Mouse (Mus musculus) kidney, adult 11 months (tissue): ENCODE results near the gene Zcrb1.
"Not testable (repeated sequence)": the region's sequence is repeated elsewhere in the genome, so short reads cannot be mapped to it uniquely, and the experiment has no call there.

Source experiments
- DNase-seq: peaks from one replicate; pipeline ENCODE4 v3.0.0; 2022

The Zcrb1 gene

DNA sequence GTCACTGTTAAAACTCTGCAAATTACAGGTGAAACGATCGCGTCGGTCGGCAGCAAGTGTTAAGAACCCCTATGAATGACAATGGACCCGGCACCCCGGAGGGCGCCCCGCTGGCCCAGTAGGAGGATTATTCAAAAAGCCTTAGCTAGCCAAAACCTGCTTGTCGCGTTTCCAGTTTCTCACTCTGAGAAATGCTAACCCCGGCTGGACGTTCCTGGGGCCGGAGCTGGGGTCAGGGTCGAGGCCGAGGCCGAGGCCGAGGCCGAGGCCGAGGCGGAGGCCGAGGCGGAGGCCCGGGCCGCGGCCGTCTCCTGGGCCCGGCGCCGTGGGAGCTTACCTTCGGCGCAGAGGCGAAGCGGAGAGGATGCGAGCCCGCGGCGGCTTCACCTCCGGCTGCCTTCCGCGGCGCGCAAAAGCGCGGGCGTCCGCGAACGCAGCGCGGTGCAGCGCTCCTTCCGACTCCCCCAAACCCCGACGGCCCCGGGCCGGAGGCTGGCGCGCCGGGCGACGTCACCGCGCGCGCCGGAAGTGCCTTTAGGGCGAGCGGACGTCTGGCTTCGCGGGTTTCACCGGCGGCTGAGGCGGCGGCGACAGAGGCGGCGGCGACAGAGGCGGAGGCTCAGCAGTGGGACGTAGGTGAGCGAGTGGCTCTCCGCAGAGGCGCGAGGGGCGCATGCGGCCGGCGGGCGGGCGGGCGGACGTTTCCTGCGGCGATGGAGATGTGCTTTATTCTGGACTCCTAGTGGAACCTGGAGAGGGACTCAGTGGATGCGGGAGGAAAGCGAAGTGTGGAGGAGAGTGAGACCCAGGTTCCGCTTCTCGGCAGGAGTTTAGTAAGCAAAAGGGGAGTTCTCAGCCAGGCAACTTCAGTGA lies at the start of gene Zcrb1, which contains the start of gene Pphln1:
TSS of gene Zcrb1 (minus strand) at position 509 of the 873 bp plus-strand sequence.
TSS of gene Pphln1 (plus strand) at position 525 of the 873 bp plus-strand sequence.
- DNase-seq = peak; percentile 64

DNA sequence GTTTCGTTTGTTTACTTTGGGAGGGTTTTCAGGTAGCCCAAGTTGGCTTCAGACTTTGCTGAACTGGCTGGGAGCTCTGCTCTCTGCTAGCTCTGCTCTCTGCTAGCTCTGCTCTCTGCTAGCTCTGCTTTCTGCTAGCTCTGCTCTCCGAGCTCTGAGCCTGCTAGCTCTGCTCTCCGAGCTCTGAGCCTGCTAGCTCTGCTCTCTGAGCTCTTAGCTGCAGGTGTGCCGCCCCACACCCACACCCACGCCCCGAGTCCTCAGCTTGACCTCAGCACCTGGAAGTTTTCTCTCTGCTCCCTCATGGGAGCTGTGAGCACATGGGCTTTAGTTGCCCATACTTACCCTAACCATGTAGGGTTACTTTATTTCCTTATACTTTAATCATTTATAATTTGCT lies 45.5 kb upstream of the Zcrb1 start:
- DNase-seq = no peak

DNA sequence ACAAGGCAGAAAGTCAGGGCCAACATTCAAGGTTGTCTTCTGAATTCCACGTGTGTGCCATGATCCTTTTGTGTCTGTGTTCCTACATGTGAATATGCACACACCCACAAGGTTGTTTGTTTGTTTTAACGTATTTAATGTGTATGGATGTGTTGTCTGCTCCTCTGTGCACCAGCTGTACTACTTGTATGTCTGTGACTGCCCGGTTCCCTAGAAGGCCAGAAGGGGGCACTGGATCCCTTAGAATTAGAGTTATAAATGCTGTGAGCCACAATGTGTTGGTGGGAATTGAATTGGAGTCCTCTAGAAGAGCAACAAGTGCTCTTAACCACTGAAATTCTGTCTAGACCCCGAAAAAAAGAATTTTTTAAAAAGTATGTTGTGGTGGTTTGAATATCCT lies 44.1 kb upstream of the Zcrb1 start:
- DNase-seq = no peak

DNA sequence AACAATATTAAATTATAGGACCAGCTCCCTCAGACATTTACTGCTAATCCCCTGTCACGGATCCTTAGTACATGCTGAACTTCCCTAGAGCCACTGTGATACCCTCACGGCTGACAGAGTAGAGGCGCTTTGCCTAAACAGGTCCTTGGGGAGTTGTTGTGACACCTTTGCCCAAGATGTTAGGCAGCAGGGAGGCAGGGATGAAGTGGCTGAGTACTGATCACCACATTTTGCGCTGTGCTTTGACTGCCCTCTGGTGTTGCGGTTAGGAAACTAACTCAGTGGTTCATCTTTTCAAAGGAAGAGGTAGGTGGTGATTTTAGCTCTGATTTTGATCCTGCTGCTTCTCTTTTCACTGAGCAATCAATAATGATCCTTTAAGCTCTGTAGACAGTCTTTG lies 40.5 kb upstream of the Zcrb1 start:
- DNase-seq = peak; percentile 13

DNA sequence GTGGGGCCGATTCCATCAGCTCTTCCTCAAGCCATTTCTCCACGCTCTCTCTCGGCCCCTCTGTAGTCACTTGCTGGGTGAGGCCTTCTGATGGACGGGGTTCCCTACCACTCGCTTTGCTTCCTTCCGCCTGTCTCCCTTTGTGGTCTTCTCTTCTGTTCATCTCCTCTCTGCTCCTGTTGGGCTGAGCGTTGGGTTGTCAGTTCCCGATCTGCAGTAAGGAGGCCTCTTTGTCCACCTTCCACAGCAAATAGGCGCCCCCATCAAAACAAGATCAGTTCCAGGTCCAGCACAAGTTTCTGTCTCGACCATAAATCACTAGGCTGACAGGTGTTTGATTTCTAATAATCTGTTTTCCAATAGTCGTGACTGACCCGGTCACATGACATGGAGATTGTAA lies 37.9 kb upstream of the Zcrb1 start:
- no peak for DNase-seq

DNA sequence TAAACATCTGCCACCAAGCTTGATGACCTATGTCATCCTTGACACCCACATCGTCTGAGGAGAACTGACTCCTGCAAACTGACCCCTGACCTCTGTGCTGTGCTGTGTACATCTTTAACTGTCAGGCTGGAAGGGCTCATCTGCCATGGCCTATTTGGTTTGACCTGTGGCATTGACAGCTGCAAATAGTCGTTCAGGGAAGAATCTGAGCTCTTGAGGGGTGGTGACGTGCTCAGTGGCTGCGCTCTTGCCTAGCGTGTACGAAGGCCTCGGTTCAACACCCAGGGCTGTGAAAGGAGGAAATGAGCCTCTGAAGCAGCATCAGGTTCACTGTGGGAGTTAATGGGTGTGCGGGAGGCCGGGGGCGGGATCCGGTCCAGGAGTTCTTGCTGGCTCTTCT lies 35.7 kb upstream of the Zcrb1 start:
- DNase-seq = no peak

DNA sequence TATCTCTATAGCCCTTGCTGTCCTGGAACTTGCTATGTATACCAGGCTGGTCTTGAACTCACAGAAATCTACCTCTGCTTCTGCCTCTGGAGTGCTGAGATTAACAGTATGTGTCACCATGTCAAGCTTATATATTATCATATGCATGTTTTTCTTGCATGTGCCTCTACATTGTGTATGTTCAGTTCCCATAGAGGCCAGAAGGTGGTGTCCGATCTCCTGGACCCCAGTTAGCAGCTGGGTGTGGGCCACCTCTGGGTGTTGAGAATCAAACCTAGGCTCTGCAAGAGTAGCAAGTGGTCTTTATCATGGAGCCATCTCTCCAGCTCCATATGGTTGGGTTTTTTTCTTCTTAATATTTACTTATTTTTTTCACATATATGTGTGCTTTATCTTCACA lies 24.4 kb upstream of the Zcrb1 start:
- no peak for DNase-seq

DNA sequence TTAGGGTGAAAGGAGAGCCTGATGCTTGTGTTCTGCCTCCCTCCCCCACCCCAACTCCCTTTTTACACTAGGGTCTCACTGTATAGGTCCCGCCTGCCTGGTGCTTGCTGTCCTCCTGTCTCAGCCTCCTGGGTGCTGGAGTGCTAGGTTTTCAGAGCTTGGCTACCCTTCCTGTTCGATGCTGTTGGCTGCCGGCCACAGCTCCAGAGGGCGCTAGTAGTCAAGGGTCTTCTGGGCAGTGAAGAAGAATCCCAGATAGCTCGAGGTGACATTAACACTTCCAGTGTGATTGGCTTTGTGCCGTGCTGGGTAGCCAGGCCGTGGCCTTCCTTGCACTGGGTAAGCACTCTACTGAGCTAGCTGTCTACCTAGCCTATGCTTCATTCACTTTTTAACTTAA lies 22.5 kb upstream of the Zcrb1 start:
- no peak for DNase-seq

DNA sequence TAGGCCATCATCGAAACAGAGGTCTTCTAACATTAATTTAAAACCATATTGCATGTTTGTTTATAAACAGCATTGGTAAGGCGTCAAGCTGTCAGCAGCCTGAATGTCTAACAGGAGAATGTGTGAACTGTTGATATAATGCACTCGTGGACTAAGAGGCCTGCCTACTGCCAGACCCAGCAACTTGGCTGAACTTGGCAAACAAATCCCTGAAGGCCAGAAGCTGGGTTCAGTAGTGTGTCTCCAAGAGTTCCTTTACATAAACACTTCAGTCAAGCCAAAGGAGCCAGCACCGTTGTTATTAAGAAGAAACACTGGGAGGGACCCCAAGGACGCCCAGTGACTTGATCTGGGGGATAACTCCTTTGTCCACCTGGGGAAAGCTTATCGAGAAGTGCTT lies 18.2 kb upstream of the Zcrb1 start:
- DNase-seq = no peak

DNA sequence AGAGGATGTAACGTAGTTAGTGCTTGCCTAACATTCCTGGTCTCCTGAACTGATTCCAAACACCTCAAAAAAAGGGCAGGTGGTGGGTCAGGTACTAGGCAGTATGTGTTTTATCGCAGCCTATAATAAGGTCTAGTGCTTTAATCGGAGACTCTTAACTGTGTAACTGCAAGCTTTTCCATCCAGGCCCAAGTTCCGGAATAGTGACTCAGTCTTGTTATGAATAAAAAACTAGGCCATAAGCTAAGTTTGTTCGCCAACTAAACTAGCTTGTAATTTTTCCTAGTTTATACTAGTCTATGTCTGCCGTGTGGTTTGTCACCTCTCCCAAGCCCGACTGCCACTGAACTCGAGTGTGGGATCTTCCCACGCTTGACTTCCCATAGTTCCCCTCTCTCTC lies 16.3 kb upstream of the Zcrb1 start:
- no peak for DNase-seq

DNA sequence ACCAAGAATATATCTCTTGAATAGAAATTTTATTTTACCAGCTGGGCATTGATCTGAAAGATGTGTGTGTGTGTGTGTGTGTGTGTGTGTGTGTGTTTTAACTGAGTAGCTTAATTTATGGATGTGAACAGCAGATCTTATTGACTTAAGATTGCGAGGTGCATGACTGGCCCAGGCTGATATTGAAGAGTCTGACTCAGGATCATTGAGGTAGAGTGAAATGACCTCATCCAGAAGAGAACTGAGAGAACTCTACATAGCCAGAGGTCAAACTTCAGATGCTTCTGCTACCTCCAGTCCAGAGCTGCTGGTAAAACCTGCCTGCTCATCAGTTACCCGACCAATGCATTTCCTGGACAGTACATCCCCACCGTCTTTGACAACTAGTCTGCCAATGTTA lies 14.3 kb upstream of the Zcrb1 start:
- no peak for DNase-seq

DNA sequence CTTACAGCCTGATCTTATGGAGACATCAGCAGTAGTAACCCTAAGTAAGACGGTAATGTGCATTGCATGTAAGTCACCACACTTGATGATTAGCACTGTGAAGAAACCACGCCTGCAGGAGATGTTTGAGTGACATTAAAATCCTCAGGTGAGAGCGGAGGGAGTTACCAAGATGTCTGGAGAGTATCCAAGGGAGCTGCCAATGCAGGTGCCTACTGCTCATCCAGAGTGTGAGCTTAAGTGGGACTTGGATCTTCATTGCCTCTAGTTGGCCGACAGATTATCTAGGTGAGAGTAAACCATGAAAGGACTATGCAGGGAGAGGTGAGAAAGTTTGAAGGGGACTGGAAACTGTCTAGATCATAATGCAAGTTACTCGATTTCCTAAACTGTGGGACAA lies 8.4 kb upstream of the Zcrb1 start:
- no peak for DNase-seq

DNA sequence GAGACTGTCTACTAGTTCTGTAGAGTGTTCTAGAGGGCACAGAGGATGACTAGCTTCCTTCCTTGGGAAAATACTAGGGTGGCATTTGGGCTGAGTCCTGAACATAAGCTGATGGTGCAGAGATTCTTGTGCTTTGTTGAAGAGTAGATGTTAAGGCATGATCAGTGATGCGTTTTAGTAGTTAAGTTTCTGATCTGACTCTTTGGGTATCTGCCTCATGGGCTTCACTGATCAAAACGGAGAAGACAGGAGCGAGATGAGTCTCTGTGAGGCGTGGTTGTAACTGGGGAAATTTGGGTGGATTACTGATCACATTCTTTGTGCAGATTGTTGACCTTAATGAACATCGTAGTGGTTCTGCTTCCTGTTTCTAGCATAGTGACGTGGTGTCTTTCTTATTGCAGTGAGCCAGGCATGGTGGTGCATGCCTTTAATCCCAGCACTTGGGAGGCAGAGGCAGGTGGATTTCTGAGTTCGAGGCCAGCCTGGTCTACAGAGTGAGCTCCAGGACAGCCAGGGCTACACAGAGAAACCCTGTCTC lies 7.4 kb upstream of the Zcrb1 start:
- no peak for DNase-seq

DNA sequence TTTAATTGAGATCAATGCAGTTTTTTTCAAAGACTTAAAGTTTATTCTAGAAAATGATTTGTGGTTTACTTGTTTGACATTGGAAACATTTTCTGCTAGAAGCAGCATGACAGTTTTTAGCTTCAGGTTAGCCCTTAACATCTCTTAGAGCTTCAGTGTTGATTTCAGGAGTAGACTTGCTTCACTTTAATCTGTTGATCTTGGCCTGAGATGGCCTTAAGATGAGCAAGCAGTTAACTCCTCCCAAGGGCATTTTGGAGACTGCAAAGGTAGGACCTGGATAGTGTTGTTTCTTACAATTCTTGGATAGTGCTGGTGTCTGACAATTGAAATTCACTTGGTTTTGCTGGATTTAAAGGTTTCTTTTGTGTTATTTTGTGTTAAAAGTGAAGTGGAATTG lies 6.7 kb upstream of the Zcrb1 start:
- DNase-seq = no peak

DNA sequence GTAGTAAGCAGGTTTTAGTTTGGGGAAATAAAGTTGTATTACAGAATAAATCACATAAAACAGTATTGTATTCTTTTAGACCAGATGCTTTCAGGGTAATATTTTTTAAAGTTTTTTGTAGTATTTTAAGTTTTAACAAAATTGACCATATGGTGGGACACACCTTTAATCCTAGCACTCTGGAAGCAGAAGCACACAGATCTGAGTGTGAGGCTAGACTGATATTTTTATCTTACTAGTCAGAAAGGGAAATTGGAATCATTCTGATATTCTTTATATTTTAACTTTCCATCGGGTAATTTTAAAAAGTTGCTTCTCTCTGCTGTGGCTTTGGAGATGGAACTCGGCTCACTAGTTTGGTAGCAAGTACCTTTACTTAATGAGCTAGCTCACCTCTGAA lies 4.6 kb upstream of the Zcrb1 start:
- no peak for DNase-seq

DNA sequence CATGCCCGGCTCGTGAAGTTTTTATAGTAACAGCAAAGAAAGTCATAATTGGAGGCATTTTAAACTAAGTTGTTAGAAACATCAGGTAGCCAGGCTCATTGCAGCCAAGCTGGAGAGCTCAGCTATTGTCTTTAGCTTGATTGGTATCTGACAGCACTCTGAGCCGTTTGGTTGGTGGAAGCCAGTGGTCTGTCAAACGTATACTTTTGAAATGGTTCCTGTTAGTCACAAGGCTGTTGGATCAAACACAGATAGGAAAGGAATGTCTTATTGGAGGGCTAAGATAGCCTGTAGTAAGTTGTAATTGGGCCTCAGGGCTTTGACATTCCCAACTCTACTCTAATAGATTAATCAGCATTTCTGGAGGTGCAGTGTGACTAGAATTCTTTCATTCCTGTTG lies 3.3 kb upstream of the Zcrb1 start:
- no peak for DNase-seq

DNA sequence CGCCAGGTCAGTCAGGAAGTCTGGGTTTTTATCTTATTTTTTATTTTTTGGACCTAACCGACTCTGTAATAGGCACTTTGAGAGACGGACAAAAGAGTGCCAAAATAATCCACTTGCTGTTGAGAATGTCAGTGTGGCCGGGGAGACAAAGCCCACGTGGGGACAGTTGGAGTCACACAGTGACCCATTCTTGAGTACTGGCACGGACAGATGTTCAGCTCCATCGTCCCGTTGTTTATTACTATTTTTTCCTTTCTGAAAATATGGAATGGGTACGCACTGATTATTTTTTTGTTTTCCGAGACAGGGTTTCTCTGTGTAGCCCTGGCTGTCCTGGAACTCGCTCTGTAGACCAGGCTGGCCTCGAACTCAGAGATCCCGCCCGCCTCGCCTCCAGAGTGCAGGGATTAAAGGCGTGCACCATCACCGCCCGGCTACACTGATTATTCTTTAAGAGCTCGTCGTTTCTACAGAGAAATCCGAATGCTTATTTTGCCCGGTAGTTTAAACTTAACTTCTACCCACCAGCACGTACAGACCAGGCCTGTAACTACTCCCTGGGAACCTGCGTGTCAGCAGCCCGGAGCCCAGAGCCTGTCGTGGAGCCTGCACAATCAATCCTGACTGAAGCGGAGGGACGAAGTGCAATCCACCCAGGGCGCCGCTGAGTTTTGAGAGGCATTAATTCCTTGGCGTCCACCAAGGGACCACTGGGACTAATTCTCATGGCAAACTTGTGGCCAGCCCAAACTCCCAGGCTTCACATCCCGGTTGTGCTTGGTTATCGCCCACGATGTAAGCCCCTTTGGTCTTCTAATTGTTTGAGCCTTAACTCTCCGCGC lies 786 bp upstream of the Zcrb1 start:
- DNase-seq = no peak

DNA sequence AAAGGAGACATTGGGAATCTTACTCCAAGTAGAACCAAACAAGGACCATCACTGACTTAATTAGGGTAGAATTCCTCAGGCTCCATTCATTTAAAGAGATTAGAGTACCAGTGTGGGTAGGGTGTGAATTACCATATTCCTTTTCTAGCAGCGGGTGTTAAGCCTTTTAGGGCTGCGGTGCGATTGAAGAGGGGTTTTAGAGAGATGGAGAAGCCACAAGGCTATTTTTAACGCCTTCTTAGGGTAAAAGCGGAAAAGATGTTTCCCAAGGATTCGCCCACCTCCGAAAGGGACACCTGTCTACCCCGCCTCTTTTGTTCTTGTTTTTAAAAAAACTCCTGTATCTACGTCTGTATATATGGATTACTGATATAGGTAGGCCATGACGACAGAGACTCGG lies 865 bp downstream of the Zcrb1 start:
- DNase-seq = no peak

DNA sequence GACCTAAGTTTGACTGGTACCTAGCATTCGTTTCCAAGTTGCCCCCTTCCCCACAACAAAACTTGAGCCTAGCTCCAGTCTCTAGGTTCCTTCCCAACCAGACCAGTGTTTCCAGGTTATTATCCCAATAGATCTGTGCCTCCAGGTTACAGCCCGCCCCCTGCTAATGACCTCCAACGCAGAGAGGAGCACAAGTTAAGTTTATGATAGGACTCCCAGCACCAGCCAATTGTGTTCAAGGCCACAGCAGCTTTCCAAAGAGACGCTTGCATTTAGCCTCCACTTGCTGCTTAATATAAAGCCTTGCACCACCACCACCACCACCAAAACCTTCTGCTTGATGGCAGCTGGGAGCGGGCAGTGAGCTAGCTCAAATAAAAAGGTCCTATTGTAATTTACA lies 16.8 kb downstream of the Zcrb1 start:
- no peak for DNase-seq

DNA sequence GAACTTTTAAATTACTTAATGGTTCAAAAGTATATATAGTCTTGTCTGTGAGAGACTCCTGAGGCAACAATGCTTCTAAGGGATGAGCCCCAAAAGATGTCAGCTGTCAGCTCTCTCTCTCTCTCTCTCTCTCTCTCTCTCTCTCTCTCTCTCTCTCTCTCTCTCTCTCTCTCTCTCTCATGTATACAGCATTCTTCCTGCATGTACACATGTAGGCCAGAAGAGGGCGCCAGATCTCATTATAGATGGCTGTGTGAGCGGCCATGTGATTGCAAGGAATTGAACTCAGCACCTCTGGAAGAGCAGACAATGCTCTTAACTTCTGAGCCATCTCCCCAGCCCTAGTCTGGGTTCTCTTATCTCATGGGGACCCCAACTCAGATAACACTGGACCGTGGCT lies 19.0 kb downstream of the Zcrb1 start:
- DNase-seq = no peak

DNA sequence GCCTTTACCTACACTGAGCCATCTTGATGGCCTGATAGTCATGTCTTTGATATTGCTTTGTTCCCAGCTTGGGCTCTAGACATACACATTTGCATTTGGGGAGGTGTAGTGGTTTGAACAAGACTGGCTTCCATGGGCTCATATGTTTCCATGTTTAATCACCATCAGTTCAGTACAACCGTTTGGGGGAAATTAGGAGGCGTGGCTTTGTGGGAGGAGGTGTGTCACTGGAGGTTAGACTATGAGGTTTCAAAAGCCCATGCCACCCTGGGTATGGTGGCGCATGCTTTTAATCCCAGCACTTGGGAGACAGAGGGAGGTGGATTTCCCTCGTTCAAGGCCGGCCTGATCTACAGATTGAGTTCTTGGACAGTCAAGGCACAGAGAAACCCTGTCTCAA lies 22.4 kb downstream of the Zcrb1 start:
- DNase-seq = no peak

DNA sequence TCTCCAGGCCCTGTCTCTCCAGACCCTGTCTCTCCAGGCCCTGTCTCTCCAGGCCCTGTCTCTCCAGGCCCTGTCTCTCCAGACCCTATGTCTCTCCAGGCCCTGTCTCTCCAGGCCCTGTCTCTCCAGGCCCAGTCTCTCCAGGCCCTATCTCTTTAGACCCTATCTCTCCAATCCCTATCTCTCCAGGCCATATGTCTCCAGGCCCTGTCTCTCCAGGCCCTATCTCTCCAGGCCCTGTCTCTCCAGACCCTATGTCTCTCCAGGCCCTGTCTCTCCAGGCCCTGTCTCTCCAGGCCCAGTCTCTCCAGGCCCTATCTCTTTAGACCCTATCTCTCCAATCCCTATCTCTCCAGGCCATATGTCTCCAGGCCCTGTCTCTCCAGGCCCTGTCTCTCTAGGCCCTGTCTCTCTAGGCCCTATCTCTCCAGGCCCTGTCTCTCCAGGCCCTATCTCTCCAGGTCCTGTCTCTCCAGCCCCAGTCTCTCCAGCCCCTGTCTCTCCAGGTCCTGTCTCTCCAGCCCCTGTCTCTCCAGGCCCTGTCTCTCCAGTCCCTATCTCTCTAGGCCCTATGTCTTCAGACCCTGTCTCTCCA lies 25.5 kb downstream of the Zcrb1 start:
- DNase-seq = not testable (repeated sequence)

DNA sequence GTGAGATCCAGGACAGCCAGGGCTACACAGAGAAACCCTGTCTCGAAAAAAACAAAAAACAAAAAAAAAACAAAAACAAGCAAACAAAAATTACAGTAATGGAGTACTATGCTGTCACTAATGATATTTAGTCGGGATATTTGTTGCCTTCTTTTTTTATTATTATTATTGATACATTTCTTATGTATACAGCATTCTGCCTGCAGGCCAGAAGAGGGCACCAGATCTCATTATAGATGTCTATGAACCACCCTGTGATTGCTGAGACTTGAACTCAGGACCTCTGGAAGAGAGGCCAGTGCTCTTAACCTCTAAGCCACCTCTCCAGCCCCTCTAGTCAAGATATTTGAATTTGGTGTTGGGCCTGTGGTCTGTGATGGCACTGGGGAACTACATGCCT lies 26.3 kb downstream of the Zcrb1 start:
- DNase-seq = no peak

DNA sequence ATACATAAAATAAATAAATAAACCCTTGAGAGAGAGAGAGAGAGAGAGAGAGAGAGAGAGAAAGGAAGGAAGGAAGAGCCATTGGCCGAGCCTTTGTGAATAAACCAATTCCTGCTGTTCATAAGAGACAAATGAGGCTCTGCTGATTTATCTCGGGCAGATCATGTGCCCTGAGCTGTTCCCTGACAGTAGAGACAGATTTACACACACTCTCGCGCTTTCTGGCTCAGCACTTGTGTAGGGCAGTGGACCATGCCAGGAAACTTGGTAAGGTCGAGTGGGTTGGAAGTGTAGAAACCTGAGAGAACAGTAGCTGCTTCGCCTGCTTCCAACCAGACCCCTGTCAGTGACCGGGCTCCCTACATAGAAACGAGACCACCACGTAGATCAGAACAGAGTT lies 29.6 kb downstream of the Zcrb1 start:
- no peak for DNase-seq
